Mouse (Mus musculus) heart, adult 18-20 months (tissue): ENCODE data around the gene Mfsd12. TPM values are rescaled to one million over a fixed set of nuclear protein-coding genes. Genes with fewer than 3 reads are reported as not detected.

Experiments
- DNase-seq, 2 experiments: peaks; one replicate each; pipeline ENCODE4 v3.0.0; 2021 to 2022; ENCODE audit warnings: mixed read lengths in 1 of 2
- total RNA-seq, 2 experiments: library from RNA; stranded (reverse); gene quantifications; 2 replicates each; pipeline ENCODE4 v1.2.3; 2021

Mfsd12 gene
- total RNA-seq, 2 experiments from 2014 or later = 11.0 to 12.7 TPM

GRCm38 (mm10) chr10:81379809-81380378 is 22.6 kb downstream of the Mfsd12 start:
- DNase-seq = no peak

GRCm38 (mm10) chr10:81382039-81382438 is 24.7 kb downstream of the Mfsd12 start:
- no peak for DNase-seq

GRCm38 (mm10) chr10:81383802-81384604 is 26.7 kb downstream of the Mfsd12 start, which contains the start of the genes Dohh and Gm48551:
Gene Dohh (plus strand): TSS chr10:81384428.
Gene Gm48551 (plus strand): TSS chr10:81384466.
- peak; percentile 99 to 100 for DNase-seq

GRCm38 (mm10) chr10:81384605-81384982 is 27.3 kb downstream of the Mfsd12 start:
- no peak for DNase-seq

GRCm38 (mm10) chr10:81385603-81386306 is 28.5 kb downstream of the Mfsd12 start:
- DNase-seq = no peak

GRCm38 (mm10) chr10:81387716-81388115 is 30.4 kb downstream of the Mfsd12 start:
- no peak for DNase-seq

GRCm38 (mm10) chr10:81388505-81389055 is 31.3 kb downstream of the Mfsd12 start, which contains the start of gene Gm48552:
Gene Gm48552 (plus strand): TSS chr10:81389005.
- no peak for DNase-seq

- peak in 1 of 2 experiments; percentile 53 for DNase-seq
Measured at GRCm38 (mm10) chr10:81389373-81389772, 32.1 kb downstream of the Mfsd12 start.

GRCm38 (mm10) chr10:81389801-81390677 is 32.7 kb downstream of the Mfsd12 start:
- DNase-seq = peak; percentile 69 to 88

GRCm38 (mm10) chr10:81390678-81390965 is 33.3 kb downstream of the Mfsd12 start:
- DNase-seq = no peak

- no peak for DNase-seq
Measured at GRCm38 (mm10) chr10:81392270-81392669, 35.0 kb downstream of the Mfsd12 start.

GRCm38 (mm10) chr10:81392781-81393185 is 35.5 kb downstream of the Mfsd12 start, which contains the start of gene Smim24:
Gene Smim24 (plus strand): TSS chr10:81393051.
- no peak for DNase-seq

GRCm38 (mm10) chr10:81393456-81394063 is 36.3 kb downstream of the Mfsd12 start:
- peak; percentile 58 to 73 for DNase-seq

- DNase-seq = peak; percentile 68 to 86
Measured at GRCm38 (mm10) chr10:81395127-81395526, 37.8 kb downstream of the Mfsd12 start.

GRCm38 (mm10) chr10:81395865-81396264 is 38.6 kb downstream of the Mfsd12 start:
- no peak for DNase-seq

GRCm38 (mm10) chr10:81396749-81397148 is 39.5 kb downstream of the Mfsd12 start:
- DNase-seq = no peak

GRCm38 (mm10) chr10:81399296-81399695 is 42.0 kb downstream of the Mfsd12 start:
- DNase-seq = no peak

- no peak for DNase-seq
Measured at GRCm38 (mm10) chr10:81399798-81400308, 42.6 kb downstream of the Mfsd12 start.

- no peak for DNase-seq
Measured at GRCm38 (mm10) chr10:81400371-81401204, 43.3 kb downstream of the Mfsd12 start.

- DNase-seq = no peak
Measured at GRCm38 (mm10) chr10:81401205-81401520, 43.9 kb downstream of the Mfsd12 start.
